Mouse (Mus musculus) lung, postnatal 10 days (tissue): ENCODE results near the gene Opcml.

Experiments used
- DNase-seq: peaks from one replicate; pipeline ENCODE4 v3.0.0; 2021

The Opcml gene

DNA sequence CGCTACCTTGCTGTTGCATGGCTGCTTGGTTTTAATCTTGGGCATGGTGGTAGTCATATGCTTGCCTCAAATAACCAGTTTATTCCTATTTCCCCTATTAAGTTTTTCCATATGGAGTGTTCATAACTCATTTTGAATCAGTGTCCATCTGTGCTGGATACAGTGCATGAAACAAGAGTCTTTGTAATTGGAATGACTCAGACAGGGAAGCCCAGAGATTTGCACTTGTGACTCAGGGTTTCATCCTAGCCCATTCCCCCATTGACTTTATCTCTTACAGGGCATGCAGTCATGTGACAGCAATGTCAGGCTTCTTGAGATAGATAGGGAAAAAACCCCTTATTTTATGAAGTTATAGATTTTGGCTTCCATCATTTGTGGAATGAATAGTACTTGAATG is 655.3 kb downstream of the Opcml start:
- no peak for DNase-seq

DNA sequence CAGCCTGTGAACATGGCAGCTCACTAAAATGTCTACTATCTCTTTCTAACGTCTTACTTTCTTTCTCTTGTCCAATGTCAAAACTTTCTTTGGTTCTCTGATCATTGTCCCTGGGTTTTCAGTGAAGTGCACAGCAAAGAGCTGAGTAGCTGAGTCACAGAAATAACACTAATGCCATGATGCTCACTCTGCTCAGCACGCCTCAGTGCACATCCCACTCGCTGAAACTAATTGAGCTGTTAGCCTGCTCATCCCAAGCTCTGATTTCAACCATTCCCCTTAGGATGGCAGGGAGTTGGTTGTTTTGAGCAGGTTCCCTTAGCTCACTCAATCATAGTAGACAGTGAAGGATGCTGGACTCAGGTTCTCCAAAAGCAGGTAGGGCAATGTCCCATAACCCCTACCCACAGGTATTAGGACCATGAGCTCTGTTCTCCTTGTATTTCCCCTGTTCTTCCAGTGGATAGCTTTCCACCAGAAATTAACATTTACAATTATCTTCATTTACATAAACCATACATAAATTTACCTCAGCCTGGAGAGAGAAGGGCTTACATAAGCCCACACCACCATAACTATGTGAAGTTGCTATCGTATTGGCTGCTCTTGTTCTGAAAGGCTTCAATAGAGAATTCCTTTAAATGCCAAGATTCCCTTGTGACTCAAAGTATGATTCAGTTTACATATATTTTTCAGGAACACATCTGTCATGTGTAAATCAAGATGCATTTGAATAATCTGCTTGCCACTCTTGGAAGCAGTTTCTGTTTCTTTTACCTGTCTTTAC is 655.9 kb downstream of the Opcml start:
- no peak for DNase-seq

DNA sequence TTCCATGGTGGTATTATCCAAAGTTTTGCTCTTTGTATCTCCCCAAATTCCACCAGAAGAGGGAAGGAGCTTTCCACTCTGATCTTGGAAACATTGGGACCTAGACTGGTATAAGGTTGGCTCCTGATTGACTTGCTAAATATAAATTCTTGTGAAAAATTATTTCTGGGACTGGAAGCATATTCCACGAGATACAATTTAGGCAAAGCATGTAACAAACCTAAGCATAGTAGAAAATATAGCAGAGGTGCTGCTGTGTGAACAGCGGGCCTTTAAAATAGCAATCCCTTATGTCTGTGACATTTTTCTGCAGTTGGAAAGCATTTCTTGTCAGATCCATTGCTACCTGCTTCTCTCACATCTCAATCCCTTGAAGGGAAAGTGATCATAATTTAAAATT is 661.9 kb downstream of the Opcml start:
- no peak for DNase-seq

DNA sequence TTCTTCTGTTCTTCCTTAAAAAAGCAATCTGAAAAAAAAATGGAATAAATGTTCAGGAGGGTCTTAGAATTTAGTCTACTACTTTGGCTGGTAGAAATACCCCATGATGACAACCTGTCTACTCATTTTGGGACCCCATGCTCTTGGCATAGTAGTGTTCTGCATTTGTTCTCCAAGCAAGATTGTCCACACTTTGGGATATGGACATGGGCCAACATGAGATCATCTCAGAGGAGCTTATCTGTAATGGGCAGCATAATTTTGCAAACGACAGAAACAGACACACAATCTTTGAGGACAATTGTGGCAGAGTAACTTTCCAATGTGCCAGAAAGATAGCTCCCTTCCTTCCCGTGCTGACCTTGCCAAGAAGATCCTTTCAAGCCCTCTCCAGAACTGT is 662.5 kb downstream of the Opcml start:
- DNase-seq, result no peak

DNA sequence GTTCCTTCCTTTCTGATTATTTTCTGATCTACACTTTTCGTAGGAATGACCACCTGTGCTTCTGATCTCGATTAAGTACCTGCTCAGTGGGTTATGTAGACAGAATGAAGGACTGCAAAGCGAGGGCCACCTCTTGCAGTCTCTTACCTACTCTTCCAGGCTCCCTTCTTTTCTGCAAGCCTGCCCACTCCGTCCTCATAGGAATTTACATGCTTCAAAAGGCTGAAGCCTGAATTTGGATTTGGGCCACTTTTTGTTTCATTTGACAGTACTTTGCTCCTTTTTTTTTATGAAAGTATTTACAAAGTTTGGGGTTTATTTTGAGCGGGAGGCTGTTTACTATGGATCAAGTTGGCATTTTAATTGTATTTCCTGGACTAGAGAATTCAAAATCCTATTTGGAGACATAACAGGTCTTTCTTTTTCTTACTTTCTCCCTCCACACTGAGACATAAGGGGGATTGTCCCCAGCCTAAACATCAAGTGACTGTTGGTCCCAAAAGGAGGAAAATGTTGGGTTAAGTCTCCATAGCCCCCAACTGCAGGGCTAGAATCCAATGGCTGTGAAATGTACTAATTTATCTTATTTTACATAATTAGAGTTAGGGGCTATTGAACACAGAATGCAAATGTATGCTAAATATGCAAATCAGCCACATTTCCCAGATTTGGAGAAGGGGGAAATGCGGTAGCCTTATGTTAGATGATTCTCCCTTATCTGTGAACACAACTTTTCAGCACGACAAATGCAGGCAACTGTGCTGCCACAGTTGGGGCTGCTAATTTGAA is 667.6 kb downstream of the Opcml start:
- no peak for DNase-seq

DNA sequence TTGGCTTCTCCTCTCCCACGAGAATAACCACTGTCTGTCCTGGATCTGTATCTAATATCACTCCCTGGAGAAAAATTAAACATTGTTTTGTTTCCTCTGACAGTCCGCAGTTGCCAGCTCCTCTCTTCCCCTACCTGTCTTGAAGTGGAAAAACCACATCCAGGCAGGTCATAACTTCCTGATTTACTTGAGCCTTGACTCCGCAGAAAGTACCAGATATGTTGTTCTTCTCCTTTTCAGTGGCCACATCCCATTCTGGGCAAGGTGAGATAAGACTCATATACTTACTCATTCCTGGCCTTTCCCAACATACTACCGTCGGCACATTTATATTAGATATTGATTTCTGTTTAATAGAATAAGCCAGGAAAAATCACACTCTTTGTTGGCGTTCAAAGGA is 673.0 kb downstream of the Opcml start:
- DNase-seq, result no peak

DNA sequence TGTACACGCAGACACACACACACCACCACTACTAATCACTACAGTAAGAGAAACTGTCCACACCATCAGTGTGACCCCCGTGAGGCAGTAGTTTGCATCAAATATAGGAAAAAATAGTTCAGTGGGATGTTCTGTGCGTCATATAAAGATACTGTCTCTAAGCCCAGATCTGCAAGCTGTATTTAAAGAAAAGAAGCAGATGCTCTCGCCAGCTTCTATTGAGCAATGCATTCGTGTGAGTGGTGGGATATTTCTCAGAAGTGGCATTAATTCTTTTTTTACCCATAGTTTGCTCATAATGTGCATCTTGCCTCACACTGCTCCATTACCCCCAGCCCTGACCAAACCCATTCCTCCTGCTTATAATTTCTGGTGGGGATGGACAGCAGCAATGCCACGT is 678.8 kb downstream of the Opcml start:
- DNase-seq, result no peak

DNA sequence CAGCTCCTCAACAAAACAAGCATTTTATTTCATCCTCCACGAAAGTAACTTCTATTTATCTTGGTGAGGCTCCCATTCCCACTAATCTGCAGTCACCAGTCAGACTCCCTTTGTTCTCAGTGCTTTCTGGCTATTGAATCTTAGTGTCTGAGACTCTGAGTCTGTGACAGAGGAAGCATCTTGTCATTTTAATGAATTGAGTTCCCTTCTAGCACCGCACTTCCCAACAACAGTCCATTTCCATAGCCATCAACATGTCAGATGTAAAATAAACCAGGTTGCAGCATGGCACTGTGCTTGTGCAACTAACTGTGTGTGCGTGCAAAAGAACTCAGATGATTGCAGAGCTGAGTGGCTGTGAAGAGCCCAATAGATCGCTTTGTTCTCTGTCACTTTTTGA is 680.9 kb downstream of the Opcml start:
- no peak for DNase-seq

DNA sequence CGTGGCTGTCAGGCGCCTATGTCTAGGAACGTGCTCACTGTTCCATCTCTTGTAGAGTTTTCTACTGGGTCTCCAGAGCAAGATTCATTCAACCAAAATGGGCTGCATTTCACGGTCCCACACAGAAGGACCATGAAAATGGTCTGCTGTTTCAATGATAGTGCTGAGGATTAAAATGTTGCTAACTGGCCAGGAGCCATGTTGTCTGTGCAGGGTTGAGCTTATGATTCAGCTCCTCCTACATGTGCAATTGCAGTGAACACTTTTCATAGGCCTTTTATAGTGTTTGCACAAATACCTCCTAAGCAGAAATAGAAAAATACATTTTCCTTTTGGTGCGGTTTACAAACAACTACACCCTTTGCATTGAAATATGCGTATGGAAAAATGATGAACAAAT is 684.0 kb downstream of the Opcml start:
- no peak for DNase-seq

DNA sequence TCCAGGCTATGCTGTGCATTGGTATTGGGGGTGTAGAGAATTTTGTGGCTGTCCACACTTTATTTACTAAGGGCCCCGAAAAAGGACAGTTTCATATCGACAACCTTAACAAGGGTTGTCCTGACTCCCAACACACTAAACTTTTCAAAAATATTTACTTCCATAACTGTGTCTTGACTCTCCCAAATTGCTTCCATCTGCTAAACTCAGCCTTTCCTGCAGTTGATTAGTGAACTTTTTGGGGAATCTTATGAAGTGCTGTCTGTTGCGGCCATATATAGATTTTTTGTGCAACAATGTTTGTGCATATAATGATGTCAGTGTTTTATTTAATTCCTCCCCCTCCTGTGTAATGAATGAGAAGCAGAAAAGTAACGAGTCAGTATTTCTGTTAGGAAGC is 690.7 kb downstream of the Opcml start:
- DNase-seq, result no peak

DNA sequence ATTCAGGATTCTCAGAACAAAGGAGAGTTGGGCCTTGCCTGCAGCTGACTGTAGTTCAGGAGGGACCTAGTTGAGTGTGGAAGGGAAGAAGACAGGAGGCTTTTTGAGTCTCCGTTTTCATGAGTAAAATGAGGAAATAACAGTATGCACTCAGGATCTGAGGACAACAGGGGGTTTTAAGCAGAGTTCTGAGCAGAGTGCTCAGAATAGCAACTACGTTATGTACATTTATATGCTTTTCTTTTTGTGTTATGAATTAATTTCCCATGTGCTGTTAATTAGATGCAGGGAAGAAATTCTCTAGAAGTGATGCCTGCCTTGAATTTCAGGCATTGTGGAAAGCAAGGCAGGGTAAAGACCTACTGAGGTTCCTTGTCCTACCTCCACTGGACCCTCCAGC is 697.9 kb downstream of the Opcml start:
- no peak for DNase-seq

DNA sequence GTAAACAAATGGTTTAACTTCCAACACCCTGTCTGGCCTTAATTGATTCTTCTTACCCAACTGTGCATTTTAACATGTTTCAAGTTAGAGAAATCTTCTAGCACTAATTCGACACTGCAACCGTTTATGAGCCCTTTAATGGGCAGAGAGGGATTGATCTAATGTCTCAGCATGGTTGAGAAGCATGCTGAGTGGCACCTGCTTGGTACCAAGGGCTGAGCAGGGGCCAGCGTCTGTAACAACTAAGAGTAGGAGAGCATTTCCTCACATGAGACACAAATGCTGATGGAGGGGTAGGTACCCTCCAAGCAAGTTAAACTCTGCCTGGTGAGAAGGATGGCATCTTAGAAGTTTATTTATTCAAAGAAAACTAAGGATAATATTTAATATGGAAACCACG is 699.3 kb downstream of the Opcml start:
- DNase-seq, result no peak

DNA sequence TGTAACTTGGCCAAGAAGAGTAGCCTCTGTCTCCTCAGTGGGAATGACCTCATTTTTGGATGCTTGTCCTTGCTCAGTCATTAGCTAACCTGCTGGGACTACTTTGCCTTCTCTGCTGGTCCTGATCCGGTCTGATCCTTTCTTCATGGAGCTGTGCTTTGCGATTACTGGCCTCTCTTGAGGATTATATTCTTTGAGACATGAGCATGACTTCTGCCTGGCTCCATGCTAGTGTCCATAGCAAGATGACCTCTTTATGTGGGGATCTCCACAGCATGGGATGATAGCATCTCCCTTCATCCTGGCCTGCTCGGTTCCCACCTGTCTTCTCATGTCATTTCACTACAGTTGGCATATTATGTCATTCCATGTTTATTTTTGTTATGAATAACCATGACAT is 699.8 kb downstream of the Opcml start:
- no peak for DNase-seq

DNA sequence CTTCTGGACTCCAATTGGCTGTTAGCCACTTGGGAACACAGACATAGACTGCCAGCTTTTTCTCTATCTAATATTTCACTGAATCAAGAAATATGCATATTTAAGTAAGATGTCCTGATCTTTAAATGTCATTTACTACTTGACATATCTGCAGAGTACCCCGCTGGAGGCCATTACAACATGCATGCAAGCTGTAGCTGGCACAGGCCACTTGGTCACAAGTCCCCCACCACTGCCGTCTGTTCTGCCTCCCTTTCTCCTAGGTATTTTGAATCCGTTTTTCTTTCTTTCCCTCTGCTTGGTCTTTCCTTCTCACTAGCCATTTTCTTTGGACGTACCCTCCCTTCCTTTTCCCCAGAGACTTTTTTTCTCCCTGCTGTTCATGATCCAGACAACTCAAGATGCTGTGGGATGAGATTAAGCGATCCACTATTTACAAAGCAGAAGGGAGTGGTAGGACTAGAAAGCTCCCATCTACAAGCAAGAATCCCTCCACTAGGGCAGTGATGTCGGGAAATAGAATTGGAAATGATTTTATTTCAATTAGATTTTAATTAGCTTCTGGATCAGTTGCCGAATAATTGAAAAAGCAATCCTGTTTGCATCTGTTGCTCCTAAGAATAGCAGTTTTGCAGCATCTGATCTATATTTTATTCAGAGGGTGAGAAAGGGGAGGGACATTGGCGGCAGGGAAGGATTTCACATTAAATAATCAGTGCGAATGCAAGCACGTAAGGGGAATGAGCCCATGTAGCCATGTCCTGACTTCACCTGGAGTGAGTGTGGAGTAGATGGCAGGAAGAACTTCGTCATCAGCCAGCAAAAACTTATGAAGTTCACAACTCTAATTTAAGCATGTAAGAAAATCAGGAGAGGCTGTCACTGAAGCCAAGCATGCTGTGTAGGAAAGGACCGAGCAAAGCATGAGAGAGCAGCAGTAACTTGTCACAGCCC is 709.5 kb downstream of the Opcml start:
- no peak for DNase-seq

DNA sequence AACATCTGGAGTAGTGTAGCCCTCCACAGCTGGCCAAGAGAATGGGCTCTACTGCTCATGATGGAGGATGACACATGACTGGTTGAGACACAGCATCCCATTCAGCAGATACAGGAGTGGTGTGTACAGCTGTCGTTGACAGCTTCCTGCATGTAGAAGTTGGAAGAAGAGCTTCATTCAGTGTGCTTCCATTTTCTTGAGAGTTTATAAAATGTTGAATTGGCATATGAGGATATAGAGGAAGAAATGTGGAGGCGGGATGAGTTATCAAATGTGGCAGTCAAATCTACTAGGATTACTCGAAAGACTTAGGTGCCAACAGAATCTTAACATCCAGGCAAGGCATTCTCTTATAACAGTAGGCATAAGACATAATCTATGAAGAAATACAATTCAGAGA is 723.3 kb downstream of the Opcml start:
- DNase-seq, result no peak

DNA sequence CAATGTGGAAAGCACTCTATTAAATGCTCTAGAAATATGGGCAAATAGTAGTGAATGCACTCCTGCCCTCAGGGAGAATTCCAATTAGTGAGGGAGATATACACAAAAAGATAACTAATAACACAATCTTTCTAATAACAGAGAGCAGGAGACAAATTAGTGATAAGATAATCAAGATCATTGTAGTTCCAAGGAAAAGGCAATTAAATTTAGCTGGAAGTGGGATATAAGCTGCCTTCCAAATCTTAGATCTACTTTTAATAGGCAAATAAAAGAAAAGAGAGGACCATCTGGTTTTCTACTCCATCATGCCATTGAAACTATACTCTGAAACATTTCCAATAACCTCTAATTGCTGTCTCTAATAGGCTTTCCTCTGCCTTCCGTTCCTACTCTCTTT is 742.6 kb downstream of the Opcml start:
- DNase-seq, result no peak

DNA sequence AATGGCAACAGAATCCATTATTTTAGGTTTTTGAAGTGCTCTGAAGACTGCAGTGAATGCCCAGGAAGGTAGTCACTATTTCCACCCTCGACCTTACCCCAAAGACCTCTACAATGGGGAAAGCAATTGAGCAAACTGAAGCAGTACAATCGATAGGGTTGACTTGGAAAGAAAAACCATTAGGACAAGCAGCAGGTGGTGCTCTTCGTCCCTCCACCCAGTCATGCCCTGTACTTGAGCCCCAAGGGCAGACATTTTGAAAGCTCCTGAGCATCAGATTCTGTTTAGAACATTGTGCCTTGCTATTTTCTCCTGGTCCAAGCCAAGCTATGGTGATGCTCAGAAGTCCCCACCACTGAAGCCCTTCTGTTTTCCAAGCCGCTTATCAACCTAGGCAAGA is 744.4 kb downstream of the Opcml start:
- no peak for DNase-seq

DNA sequence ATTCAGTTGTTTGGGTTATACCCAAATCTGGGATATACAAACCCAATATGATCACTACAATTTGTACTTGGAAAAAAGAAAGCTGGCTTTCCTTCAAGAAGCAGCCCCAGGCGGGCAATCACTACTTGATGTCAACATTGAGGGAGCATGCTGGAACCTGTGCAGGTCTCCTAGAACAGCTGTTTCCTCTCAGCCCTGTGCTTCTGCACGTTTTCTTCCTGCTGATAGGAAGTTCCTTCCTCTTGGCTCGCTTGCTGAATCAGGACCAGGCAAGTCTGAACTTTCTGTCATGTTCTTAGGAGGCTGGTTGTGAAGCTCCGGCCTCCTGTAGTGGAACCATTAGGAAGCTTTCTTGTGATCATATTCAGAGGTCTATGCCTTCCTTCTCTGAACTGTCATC is 746.1 kb downstream of the Opcml start:
- no peak for DNase-seq

DNA sequence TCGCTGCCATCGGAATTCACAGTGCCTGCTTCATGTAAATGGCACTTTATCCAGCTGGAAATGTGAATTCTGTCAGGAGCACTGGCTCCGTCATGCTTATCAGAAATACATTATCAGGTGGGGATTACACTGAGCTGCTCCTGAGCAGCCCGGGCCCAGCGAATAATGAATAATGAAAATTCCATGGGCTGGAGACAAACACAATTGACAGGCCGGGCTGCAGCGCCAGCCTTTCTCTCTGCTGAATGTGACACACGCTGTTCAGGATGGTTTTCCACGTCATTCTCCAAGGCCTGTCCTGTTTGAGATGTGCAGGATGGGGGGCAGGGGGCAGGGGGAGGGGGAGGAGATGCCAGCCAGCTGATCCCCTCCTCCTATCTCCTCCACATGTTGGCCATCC is 757.6 kb downstream of the Opcml start:
- no peak for DNase-seq

DNA sequence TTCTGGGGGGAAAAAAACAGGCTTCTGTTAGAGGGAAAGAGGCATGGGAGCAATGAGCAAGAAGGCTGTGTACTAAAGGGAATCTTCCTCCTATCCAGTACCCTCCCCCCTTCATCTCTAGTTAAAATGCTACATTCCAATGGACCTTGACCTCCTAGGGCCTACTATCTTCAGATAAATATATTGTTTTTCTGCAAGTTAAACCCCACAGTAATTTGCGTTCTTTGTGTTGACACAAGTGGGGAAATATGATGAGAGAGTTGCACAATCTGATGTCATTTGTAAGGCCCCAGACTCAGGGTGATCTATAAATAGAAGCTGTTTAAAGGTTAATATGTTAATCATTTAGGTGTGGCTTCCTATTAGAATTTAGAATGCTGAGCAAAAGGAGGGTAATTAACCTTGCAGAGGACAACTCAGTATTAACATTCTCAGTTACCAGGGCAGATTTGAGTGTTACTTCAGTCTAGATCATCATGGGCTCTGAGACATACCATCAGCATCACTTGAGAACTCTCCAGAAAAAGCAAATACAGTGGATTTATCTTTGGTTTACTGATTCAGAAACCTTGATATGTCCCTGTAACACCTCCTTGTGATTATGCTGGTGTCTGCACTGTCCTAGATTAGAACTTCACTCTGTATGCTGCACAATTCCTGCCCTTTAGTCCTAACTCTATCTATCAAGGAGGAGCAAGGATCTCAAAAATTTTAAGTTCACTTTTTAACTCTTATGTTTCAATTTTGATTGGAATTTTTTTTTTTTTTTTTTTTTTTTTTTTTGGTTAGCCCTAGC is 762.0 kb downstream of the Opcml start:
- DNase-seq, result no peak

DNA sequence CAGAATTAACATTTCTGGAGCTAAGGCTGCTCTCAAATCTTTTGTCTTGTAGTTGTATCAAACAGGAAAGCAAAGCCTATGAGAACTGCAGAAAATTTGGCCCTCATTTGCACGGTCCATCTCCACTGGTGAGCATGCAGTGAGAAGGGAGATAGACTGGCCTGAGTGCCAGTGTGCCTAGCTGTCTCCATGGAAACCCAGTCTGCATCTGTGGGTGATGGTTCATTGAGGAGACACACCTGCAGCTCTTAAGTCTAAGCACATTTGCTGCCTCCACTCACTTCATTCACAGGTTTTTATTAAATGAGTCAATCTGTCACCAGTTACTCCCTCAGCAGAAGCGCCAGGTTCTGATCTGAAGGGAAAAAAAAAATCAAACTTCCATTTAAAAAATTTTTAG is 768.1 kb downstream of the Opcml start:
- no peak for DNase-seq

DNA sequence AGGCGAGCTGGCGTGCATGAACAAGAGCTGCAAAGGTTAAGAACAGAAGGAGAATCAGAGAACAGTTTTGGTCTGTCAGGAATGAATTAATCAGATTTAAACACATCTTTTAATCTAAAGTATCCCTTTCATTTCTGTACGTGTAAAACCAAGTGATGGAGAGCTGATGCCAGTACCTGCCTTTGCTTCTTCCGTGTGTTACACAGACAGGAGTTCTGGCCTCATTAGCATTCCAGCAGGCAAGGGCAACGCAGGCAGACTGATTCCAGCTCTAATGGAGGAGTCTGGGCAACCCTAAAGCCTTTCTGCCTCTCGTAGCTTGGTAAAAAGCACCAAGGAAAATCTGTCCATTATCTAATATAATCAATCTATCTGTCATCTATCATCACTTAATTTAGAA is 771.2 kb downstream of the Opcml start:
- DNase-seq, result no peak
